Mouse (Mus musculus): ENCODE results near the gene Atf6b. TPM values are rescaled to one million over a fixed set of nuclear protein-coding genes. Genes with fewer than 3 reads are reported as not detected.

Atf6b gene
- polyA plus RNA-seq, 1 experiment from 2014 or later = 94.8 TPM

GRCm38 (mm10) chr17:34639461-34640255, 7.3 kb upstream of the Atf6b start:
- Histone ChIP-seq H3K4me1 (replicated peaks) (peaks cover 13% of the 10 kb centered on the region), H3K9me3 (0 out of 2 replicates have a peak, but pooled peaks cover 6% of the 10 kb centered on the region), H3K27me3 (peaks cover 16% of the 10 kb centered on the region), H3K36me3 (no peaks in the 10 kb centered on the region), H3K4me2 (no peak overlapping the region), H3K27ac (no peak overlapping the region; the same call in 1 of the 2 replicates), H3K9ac (replicated peaks) (no peak overlapping the region), H3K4me3 (replicated peaks) (no peak overlapping the region)
- ATAC-seq (ENCODE audit: insufficient number of reproducible peaks, insufficient read depth, low FRiP score, low TSS enrichment, low read depth) = no peak
- 79% methylated on average over 7 of the region's 7 CpGs for WGBS

GRCm38 (mm10) chr17:34640778-34641601, 6.0 kb upstream of the Atf6b start:
- ATAC-seq (ENCODE audit: insufficient number of reproducible peaks, insufficient read depth, low FRiP score, low TSS enrichment, low read depth) = peak; percentile 61
- H3K9ac ChIP-seq (replicated peaks) = peak overlapping the region; percentile 40
- no peak overlapping the region for H3K4me3 ChIP-seq (replicated peaks)
- peak overlapping the region; percentile 28 for H3K4me2 ChIP-seq
- H3K9me3 ChIP-seq = 0 out of 2 replicates have a peak, but pooled peaks cover 6% of the 10 kb centered on the region
- peak overlapping the region; percentile 91 for H3K27ac ChIP-seq
- peaks cover 5% of the 10 kb centered on the region; the same call in 1 of the 2 replicates for H3K36me3 ChIP-seq
- H3K27me3 ChIP-seq = peaks cover 10% of the 10 kb centered on the region; the same call in 1 of the 2 replicates
- peaks cover 22% of the 10 kb centered on the region for H3K4me1 ChIP-seq (replicated peaks)
- 14% methylated on average over 11 of the region's 11 CpGs for WGBS

GRCm38 (mm10) chr17:34641945-34642344, 5.0 kb upstream of the Atf6b start:
- peak overlapping the region; percentile 91 for H3K27ac ChIP-seq
- no peak for ATAC-seq (ENCODE audit: insufficient number of reproducible peaks, insufficient read depth, low FRiP score, low TSS enrichment, low read depth)
- no peak overlapping the region for H3K9ac ChIP-seq (replicated peaks)
- H3K9me3 ChIP-seq = 0 out of 2 replicates have a peak, but pooled peaks cover 6% of the 10 kb centered on the region
- H3K36me3 ChIP-seq = peaks cover 6% of the 10 kb centered on the region; the same call in 1 of the 2 replicates
- H3K4me3 ChIP-seq (replicated peaks) = no peak overlapping the region
- no peak overlapping the region for H3K4me2 ChIP-seq
- H3K27me3 ChIP-seq = peaks cover 2% of the 10 kb centered on the region; the same call in 1 of the 2 replicates
- H3K4me1 ChIP-seq (replicated peaks) = peaks cover 22% of the 10 kb centered on the region
- 86% methylated on average over 3 of the region's 3 CpGs for WGBS

- H3K27ac ChIP-seq = no peak overlapping the region
- ATAC-seq (ENCODE audit: insufficient number of reproducible peaks, insufficient read depth, low FRiP score, low TSS enrichment, low read depth) = no peak
- no peak overlapping the region for H3K9ac ChIP-seq (replicated peaks)
- H3K27me3 ChIP-seq = no peaks in the 10 kb centered on the region
- H3K4me1 ChIP-seq (replicated peaks) = peaks cover 30% of the 10 kb centered on the region
- 89% methylated on average over 4 of the region's 4 CpGs for WGBS
- no peak overlapping the region for H3K4me3 ChIP-seq (replicated peaks)
- no peak overlapping the region for H3K4me2 ChIP-seq
- peaks cover 6% of the 10 kb centered on the region; the same call in 1 of the 2 replicates for H3K36me3 ChIP-seq
- 0 out of 2 replicates have a peak, but pooled peaks cover 6% of the 10 kb centered on the region for H3K9me3 ChIP-seq
Observed at GRCm38 (mm10) chr17:34643379-34643778, 3.6 kb upstream of the Atf6b start.

- Histone ChIP-seq H3K4me1 (replicated peaks) (peaks cover 30% of the 10 kb centered on the region), H3K4me3 (replicated peaks) (no peak overlapping the region), H3K4me2 (no peak overlapping the region), H3K27ac (no peak overlapping the region), H3K36me3 (peaks cover 10% of the 10 kb centered on the region), H3K9me3 (0 out of 2 replicates have a peak, but pooled peaks cover 5% of the 10 kb centered on the region), H3K27me3 (no peaks in the 10 kb centered on the region), H3K9ac (replicated peaks) (no peak overlapping the region)
- ATAC-seq (ENCODE audit: insufficient number of reproducible peaks, insufficient read depth, low FRiP score, low TSS enrichment, low read depth) = no peak
- WGBS = 84% methylated on average over 10 of the region's 10 CpGs
Observed at GRCm38 (mm10) chr17:34643944-34644343, 3.0 kb upstream of the Atf6b start.

- H3K36me3 ChIP-seq = peaks cover 17% of the 10 kb centered on the region
- peak within 1 kb of the TSS; percentile 76 for H3K4me2 ChIP-seq
- H3K27me3 ChIP-seq = no peaks in the 10 kb centered on the region
- WGBS = under 1% methylated on average over 16 of the region's 16 CpGs
- peak within 1 kb of the TSS; percentile 72 for H3K27ac ChIP-seq
- H3K9me3 ChIP-seq = no peaks in the 10 kb centered on the region
- peak; percentile 53 for ATAC-seq (ENCODE audit: insufficient number of reproducible peaks, insufficient read depth, low FRiP score, low TSS enrichment, low read depth)
- peaks cover 30% of the 10 kb centered on the region for H3K4me1 ChIP-seq (replicated peaks)
- H3K9ac ChIP-seq (replicated peaks) = peak within 1 kb of the TSS; percentile 60
- H3K4me3 ChIP-seq (replicated peaks) = peak within 1 kb of the TSS; percentile 63
Observed at GRCm38 (mm10) chr17:34644608-34645007, 2.3 kb upstream of the Atf6b start, which contains the start of gene Fkbpl. Gene Fkbpl, plus strand, starts transcription at chr17:34644764.

- Histone ChIP-seq H3K4me2 (peak overlapping the region; percentile 76), H3K27ac (peak overlapping the region; percentile 4; the same call in 1 of the 2 replicates), H3K9ac (replicated peaks) (peak overlapping the region; percentile 60), H3K27me3 (no peaks in the 10 kb centered on the region), H3K36me3 (peaks cover 24% of the 10 kb centered on the region), H3K4me3 (replicated peaks) (peak overlapping the region; percentile 63), H3K9me3 (no peaks in the 10 kb centered on the region), H3K4me1 (replicated peaks) (peaks cover 29% of the 10 kb centered on the region)
- 44% methylated on average over 10 of the region's 10 CpGs for WGBS
- no peak for ATAC-seq (ENCODE audit: insufficient number of reproducible peaks, insufficient read depth, low FRiP score, low TSS enrichment, low read depth)
Observed at GRCm38 (mm10) chr17:34645256-34645829, 1.6 kb upstream of the Atf6b start.

- H3K9ac ChIP-seq (replicated peaks) = no peak overlapping the region
- no peak for ATAC-seq (ENCODE audit: insufficient number of reproducible peaks, insufficient read depth, low FRiP score, low TSS enrichment, low read depth)
- H3K36me3 ChIP-seq = peaks cover 31% of the 10 kb centered on the region
- WGBS = 91% methylated on average over 30 of the region's 30 CpGs
- peak overlapping the region; percentile 76; the same call in 1 of the 2 replicates for H3K4me2 ChIP-seq
- no peaks in the 10 kb centered on the region for H3K27me3 ChIP-seq
- peaks cover 23% of the 10 kb centered on the region for H3K4me1 ChIP-seq (replicated peaks)
- no peak overlapping the region for H3K27ac ChIP-seq
- H3K9me3 ChIP-seq = no peaks in the 10 kb centered on the region
- peak overlapping the region; percentile 97 for H3K4me3 ChIP-seq (replicated peaks)
Observed at GRCm38 (mm10) chr17:34645831-34646511, 975 bp upstream of the Atf6b start.

- Histone ChIP-seq H3K4me3 (replicated peaks) (peak overlapping the region; percentile 97), H3K36me3 (peaks cover 54% of the 10 kb centered on the region)
- WGBS = 86% methylated on average over 16 of the region's 16 CpGs
Observed at GRCm38 (mm10) chr17:34648141-34648890, 1.4 kb downstream of the Atf6b start.

More at GRCm38 (mm10) chr17:34648141-34648890, 1.4 kb downstream of the Atf6b start:
- Histone ChIP-seq H3K27me3 (no peaks in the 10 kb centered on the region), H3K9ac (replicated peaks) (peak overlapping the region; percentile 92; the same call in 1 of the 2 replicates), H3K9me3 (no peaks in the 10 kb centered on the region), H3K4me1 (replicated peaks) (peaks cover 17% of the 10 kb centered on the region), H3K27ac (no peak overlapping the region), H3K4me2 (peak overlapping the region; percentile 85)
- no peak for ATAC-seq (ENCODE audit: insufficient number of reproducible peaks, insufficient read depth, low FRiP score, low TSS enrichment, low read depth)
